Mouse (Mus musculus): ENCODE results near the gene Elfn2. TPM values are rescaled to one million over a fixed set of nuclear protein-coding genes. Genes with fewer than 3 reads are reported as not detected.

Gene Elfn2
- polyA plus RNA-seq, 1 experiment from 2014 or later, result 0.13 TPM

- H3K4me1 ChIP-seq (replicated peaks; ENCODE audit: insufficient read depth, low read length), result no peaks in the 10 kb centered on the region
- no peak overlapping the region for H3K4me2 ChIP-seq (ENCODE audit: low read length)
- H3K9me3 ChIP-seq (replicated peaks; ENCODE audit: low read length), result no peaks in the 10 kb centered on the region
- H3K4me3 ChIP-seq (replicated peaks; ENCODE audit: low read depth, low read length), result no peak overlapping the region
- WGBS, result 41% methylated on average over 3 of the region's 3 CpGs
- DNase-seq (ENCODE audit: low spot score), result no peak
- no peaks in the 10 kb centered on the region for H3K27me3 ChIP-seq (ENCODE audit: insufficient read depth, low read length)
- H3K9ac ChIP-seq (ENCODE audit: low read depth, low read length), result no peak overlapping the region
- ATAC-seq (replicated peaks; ENCODE audit: low FRiP score, low read depth), result no peak
- H3K27ac ChIP-seq, result no peak overlapping the region
- TF ChIP-seq CTCF (IDR thresholded peaks at IDR 0.05; ENCODE audit: low read depth), result no peak
- no peaks in the 10 kb centered on the region for H3K36me3 ChIP-seq (ENCODE audit: insufficient read depth, low read length)
These were observed 36.7 kb upstream of the Elfn2 start for GRCm38 (mm10) chr15:78755226-78755625.

GRCm38 (mm10) chr15:78754144-78754543 is 35.6 kb upstream of the Elfn2 start:
- no peaks in the 10 kb centered on the region for H3K9me3 ChIP-seq (replicated peaks; ENCODE audit: low read length)
- DNase-seq (ENCODE audit: low spot score) (no peak), ATAC-seq (replicated peaks; ENCODE audit: low FRiP score, low read depth) (no peak)
- H3K36me3 ChIP-seq (ENCODE audit: insufficient read depth, low read length), result no peaks in the 10 kb centered on the region
- no peak overlapping the region for H3K27ac ChIP-seq
- no peak for TF ChIP-seq CTCF (IDR thresholded peaks at IDR 0.05; ENCODE audit: low read depth)
- H3K27me3 ChIP-seq (ENCODE audit: insufficient read depth, low read length), result no peaks in the 10 kb centered on the region
- no peak overlapping the region for H3K4me3 ChIP-seq (replicated peaks; ENCODE audit: low read depth, low read length)
- no peak overlapping the region for H3K9ac ChIP-seq (ENCODE audit: low read depth, low read length)
- WGBS, result 72% methylated on average over 5 of the region's 5 CpGs
- H3K4me1 ChIP-seq (replicated peaks; ENCODE audit: insufficient read depth, low read length), result no peaks in the 10 kb centered on the region
- no peak overlapping the region for H3K4me2 ChIP-seq (ENCODE audit: low read length)

GRCm38 (mm10) chr15:78752991-78753390 is 34.4 kb upstream of the Elfn2 start:
- Histone ChIP-seq H3K27me3 (ENCODE audit: insufficient read depth, low read length) (no peaks in the 10 kb centered on the region), H3K4me3 (replicated peaks; ENCODE audit: low read depth, low read length) (no peak overlapping the region), H3K4me2 (ENCODE audit: low read length) (no peak overlapping the region), H3K4me1 (replicated peaks; ENCODE audit: insufficient read depth, low read length) (no peaks in the 10 kb centered on the region), H3K9ac (ENCODE audit: low read depth, low read length) (no peak overlapping the region), H3K27ac (no peak overlapping the region), H3K9me3 (replicated peaks; ENCODE audit: low read length) (no peaks in the 10 kb centered on the region), H3K36me3 (ENCODE audit: insufficient read depth, low read length) (no peaks in the 10 kb centered on the region)
- ATAC-seq (replicated peaks; ENCODE audit: low FRiP score, low read depth), result no peak
- no peak for TF ChIP-seq CTCF (IDR thresholded peaks at IDR 0.05; ENCODE audit: low read depth)
- peak; percentile 47 for DNase-seq (ENCODE audit: low spot score)

GRCm38 (mm10) chr15:78750608-78751350 is 32.2 kb upstream of the Elfn2 start:
- Histone ChIP-seq H3K4me2 (ENCODE audit: low read length) (no peak overlapping the region), H3K9ac (ENCODE audit: low read depth, low read length) (no peak overlapping the region), H3K4me1 (replicated peaks; ENCODE audit: insufficient read depth, low read length) (no peaks in the 10 kb centered on the region), H3K4me3 (replicated peaks; ENCODE audit: low read depth, low read length) (no peak overlapping the region), H3K27me3 (ENCODE audit: insufficient read depth, low read length) (no peaks in the 10 kb centered on the region), H3K9me3 (replicated peaks; ENCODE audit: low read length) (no peaks in the 10 kb centered on the region), H3K36me3 (ENCODE audit: insufficient read depth, low read length) (no peaks in the 10 kb centered on the region), H3K27ac (no peak overlapping the region)
- DNase-seq (ENCODE audit: low spot score) (no peak), ATAC-seq (replicated peaks; ENCODE audit: low FRiP score, low read depth) (no peak)
- 71% methylated on average over 6 of the region's 6 CpGs for WGBS
- no peak for TF ChIP-seq CTCF (IDR thresholded peaks at IDR 0.05; ENCODE audit: low read depth)

GRCm38 (mm10) chr15:78749855-78750254 is 31.3 kb upstream of the Elfn2 start:
- peak; percentile 70 for ATAC-seq (replicated peaks; ENCODE audit: low FRiP score, low read depth)
- Histone ChIP-seq H3K27me3 (ENCODE audit: insufficient read depth, low read length) (no peaks in the 10 kb centered on the region), H3K9me3 (replicated peaks; ENCODE audit: low read length) (no peaks in the 10 kb centered on the region), H3K4me3 (replicated peaks; ENCODE audit: low read depth, low read length) (no peak overlapping the region), H3K27ac (no peak overlapping the region), H3K4me1 (replicated peaks; ENCODE audit: insufficient read depth, low read length) (no peaks in the 10 kb centered on the region), H3K36me3 (ENCODE audit: insufficient read depth, low read length) (no peaks in the 10 kb centered on the region), H3K9ac (ENCODE audit: low read depth, low read length) (no peak overlapping the region), H3K4me2 (ENCODE audit: low read length) (no peak overlapping the region)
- peak; percentile 75 for DNase-seq (ENCODE audit: low spot score)
- TF ChIP-seq CTCF (IDR thresholded peaks at IDR 0.05; ENCODE audit: low read depth), result no peak
- WGBS, result 40% methylated on average over 5 of the region's 5 CpGs

- Histone ChIP-seq H3K4me2 (ENCODE audit: low read length) (no peak overlapping the region), H3K4me1 (replicated peaks; ENCODE audit: insufficient read depth, low read length) (no peaks in the 10 kb centered on the region), H3K4me3 (replicated peaks; ENCODE audit: low read depth, low read length) (no peak overlapping the region), H3K9me3 (replicated peaks; ENCODE audit: low read length) (no peaks in the 10 kb centered on the region), H3K27me3 (ENCODE audit: insufficient read depth, low read length) (no peaks in the 10 kb centered on the region), H3K36me3 (ENCODE audit: insufficient read depth, low read length) (no peaks in the 10 kb centered on the region), H3K9ac (ENCODE audit: low read depth, low read length) (no peak overlapping the region), H3K27ac (no peak overlapping the region)
- TF ChIP-seq CTCF (IDR thresholded peaks at IDR 0.05; ENCODE audit: low read depth), result peak; percentile 98
- 5% methylated on average over 5 of the region's 5 CpGs for WGBS
- DNase-seq (ENCODE audit: low spot score) (peak; percentile 64), ATAC-seq (replicated peaks; ENCODE audit: low FRiP score, low read depth) (no peak)
These were observed 25.6 kb upstream of the Elfn2 start for GRCm38 (mm10) chr15:78744206-78744605.

GRCm38 (mm10) chr15:78742831-78743230 is 24.3 kb upstream of the Elfn2 start:
- 91% methylated on average over 10 of the region's 10 CpGs for WGBS
- H3K27ac ChIP-seq, result no peak overlapping the region
- DNase-seq (ENCODE audit: low spot score), result no peak

More at GRCm38 (mm10) chr15:78742831-78743230, 24.3 kb upstream of the Elfn2 start:
- no peak for ATAC-seq (replicated peaks; ENCODE audit: low FRiP score, low read depth)
- Histone ChIP-seq H3K4me3 (replicated peaks; ENCODE audit: low read depth, low read length) (no peak overlapping the region), H3K27me3 (ENCODE audit: insufficient read depth, low read length) (no peaks in the 10 kb centered on the region), H3K4me1 (replicated peaks; ENCODE audit: insufficient read depth, low read length) (no peaks in the 10 kb centered on the region), H3K4me2 (ENCODE audit: low read length) (no peak overlapping the region), H3K9me3 (replicated peaks; ENCODE audit: low read length) (no peaks in the 10 kb centered on the region), H3K9ac (ENCODE audit: low read depth, low read length) (no peak overlapping the region), H3K36me3 (ENCODE audit: insufficient read depth, low read length) (no peaks in the 10 kb centered on the region)
- TF ChIP-seq CTCF (IDR thresholded peaks at IDR 0.05; ENCODE audit: low read depth), result no peak
